Mouse (Mus musculus) embryonic fibroblast, embryonic 13.5 days (primary cell): ENCODE results near the gene Pgls.

Experiments used
- CTCF ChIP-seq: IDR thresholded peaks from 2 replicates; pipeline ENCODE4 v1.5.1; 2011; ENCODE audit warnings: mild to moderate bottlenecking, control low read depth, low read length, moderate library complexity, borderline replicate concordance; ENCODE audit not compliant: insufficient read depth
- POLR2A ChIP-seq: IDR thresholded peaks from 2 replicates; pipeline ENCODE4 v1.6.1; 2011; ENCODE audit warnings: low read depth, mild to moderate bottlenecking, control low read depth, low read length, moderate library complexity

GRCm38 (mm10) chr8:71604021-71604420, 12.0 kb downstream of the Pgls start:
- TF ChIP-seq CTCF: no peak
- no peak for TF ChIP-seq POLR2A
